Mouse (Mus musculus) liver, postnatal 0 days (tissue): ENCODE measurements around the gene Rab3gap2.

ENCODE experiments used
- CTCF ChIP-seq: sonication (generic); IDR thresholded peaks from 2 replicates; pipeline ENCODE4 v1.5.1; 2016; ENCODE audit warnings: antibody characterized with exemption, low read depth
- EP300 ChIP-seq: IDR thresholded peaks from 2 replicates; pipeline ENCODE4 v1.6.1; 2016; ENCODE audit warnings: antibody characterized with exemption, low read depth, mild to moderate bottlenecking

DNA sequence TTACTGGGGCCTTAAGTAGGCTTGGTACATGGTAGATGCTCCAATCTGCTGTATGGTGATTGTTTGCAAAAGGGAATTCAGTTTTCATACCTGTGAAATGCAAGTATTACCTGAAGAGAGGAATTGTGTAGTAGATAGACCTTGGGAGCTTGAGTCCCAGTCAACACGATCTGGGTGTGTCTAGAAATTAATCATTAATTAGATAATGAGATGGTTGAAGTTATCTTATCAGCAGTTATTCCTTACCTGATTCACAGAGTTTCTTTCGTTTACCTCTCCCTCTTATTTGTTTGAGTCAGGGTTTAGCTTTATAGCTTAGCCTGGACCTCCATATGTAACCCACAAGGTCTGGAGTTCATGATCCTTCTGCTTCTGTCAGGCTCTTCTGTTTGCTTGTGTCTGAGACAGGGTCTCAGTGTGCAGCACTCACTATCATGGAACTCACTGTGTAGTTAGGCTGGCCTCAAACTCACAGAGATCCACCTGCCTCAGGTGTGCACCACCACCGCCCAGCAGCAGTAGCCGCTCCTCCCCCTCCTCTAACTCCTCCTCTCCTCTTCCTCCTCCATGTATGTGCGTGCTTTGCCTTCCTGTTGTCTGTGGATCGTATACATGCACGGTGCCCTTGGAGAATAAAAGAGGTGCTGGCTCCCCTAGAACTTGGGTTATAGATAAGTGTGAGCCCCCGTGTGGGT is 66.6 kb downstream of the Rab3gap2 start:
- TF ChIP-seq CTCF (no peak), EP300 (no peak)
